Mouse (Mus musculus) left cerebral cortex, adult 2 months (tissue): ENCODE measurements around the gene Bcl3. TPM values are rescaled to one million over a fixed set of nuclear protein-coding genes. Genes with fewer than 3 reads are reported as not detected.

ENCODE experiments used
- DNase-seq, 2 experiments: peaks; one replicate each; pipeline ENCODE4 v3.0.0; 2021 to 2022; ENCODE audit warnings: low spot score in 2 of 2, mixed read lengths in 1 of 2; ENCODE audit errors: extremely low spot score in 1 of 2
- H3K27ac ChIP-seq: fragments of 200-600 bp; 2 replicates; pipeline ENCODE4 v1.8.1; 2022
- H3K4me3 ChIP-seq: fragments of 200-600 bp; 2 replicates; pipeline ENCODE4 v1.8.1; 2022
- CTCF ChIP-seq: fragments of 200-600 bp; IDR thresholded peaks from 2 replicates; pipeline ENCODE4 v1.8.1; 2022; ENCODE audit warnings: antibody characterized with exemption, mild to moderate bottlenecking, moderate library complexity
- intact Hi-C: fragments of 180-260 bp; cut with DNase I; formaldehyde crosslinking; loops from one replicate; pipeline ENCODE4 v1.15.1; 2025
- long read RNA-seq, 2 experiments: library from polyadenylated mRNA; stranded (forward); transcript quantifications; one replicate each; pipeline ENCODE4 v2.0.0; 2021; ENCODE audit warnings: borderline mapping rate in 2 of 2
- total RNA-seq, 2 experiments: library from RNA; stranded (reverse); gene quantifications; 2 replicates each; pipeline ENCODE4 v1.2.3; 2021

Bcl3 gene
- under 1 TPM; 0.56 to 0.77 TPM for total RNA-seq
- long read RNA-seq, experiment 1: 0 reads
- long read RNA-seq, experiment 2: 0 reads

GRCm38 (mm10) chr7:19822604-19823058 is at the start of gene Bcl3:
TSS of gene Bcl3 (minus strand) at chr7:19822770.
- intact Hi-C loops: no loop called here
- no peak for TF ChIP-seq CTCF
- Histone ChIP-seq H3K27ac (no peak within 1 kb of the TSS), H3K4me3 (peak within 1 kb of the TSS; percentile 22)
- DNase-seq: no peak

DNA sequence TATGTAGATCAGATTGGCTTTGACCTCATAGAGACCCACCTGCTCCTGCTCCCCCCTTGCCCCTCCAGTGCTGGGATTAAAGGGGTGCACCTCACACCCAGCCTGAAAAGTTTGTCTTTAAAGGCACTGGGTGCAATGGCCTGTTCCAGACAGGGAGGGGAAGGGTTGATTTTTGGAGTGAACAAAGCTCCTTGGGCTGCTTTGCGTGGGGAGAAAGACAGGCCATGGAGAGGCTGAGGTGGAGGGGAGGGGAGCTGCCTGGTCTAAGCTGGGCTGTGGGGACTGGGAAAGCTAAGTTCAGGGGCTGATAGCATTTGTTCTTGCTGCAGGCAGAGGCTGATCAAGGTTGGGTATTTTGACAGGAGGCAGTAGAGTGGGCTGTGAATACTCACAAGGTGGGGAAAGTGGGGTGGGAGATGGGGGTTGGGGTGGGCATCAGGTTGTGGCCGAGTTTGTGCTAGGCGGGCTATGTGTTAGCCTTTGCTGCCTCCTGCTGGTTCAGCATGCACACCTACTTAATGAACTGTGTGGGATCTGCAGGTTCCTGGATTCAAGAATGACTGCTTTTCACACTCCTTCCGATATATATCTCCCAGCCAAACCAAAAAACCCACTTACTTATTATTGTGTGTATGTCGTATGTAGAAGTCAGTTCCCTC is 49.5 kb upstream of the Bcl3 start:
- H3K27ac ChIP-seq: no peak overlapping the region
- intact Hi-C loops: no loop called here
- H3K4me3 ChIP-seq: no peak overlapping the region
- no peak for DNase-seq
- peak; percentile 50 for TF ChIP-seq CTCF

DNA sequence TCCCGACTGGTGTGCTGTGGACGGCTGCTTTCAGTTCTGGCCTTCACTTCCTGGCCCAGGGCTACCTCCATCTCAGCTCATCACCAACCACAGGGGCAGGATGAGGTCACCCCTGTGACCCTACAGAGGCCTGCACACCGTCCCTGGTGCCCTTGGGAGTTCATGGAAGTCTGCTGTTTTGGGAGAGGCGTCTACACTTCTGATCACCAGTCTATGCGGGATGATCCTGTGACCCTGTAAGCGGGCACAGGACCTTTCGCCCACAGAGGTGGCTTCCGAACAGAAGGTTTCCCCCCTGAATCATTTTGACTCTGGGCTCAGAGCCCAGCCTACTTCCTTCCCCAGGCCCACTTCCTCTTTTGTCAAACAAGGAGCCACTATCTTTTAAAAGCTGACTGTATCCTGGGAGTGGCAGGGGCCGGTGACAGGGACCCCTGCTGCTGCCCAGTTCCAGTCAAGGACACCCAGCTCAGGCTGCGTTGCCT is 48.6 kb upstream of the Bcl3 start:
- Histone ChIP-seq H3K4me3 (no peak overlapping the region), H3K27ac (no peak overlapping the region)
- no peak for TF ChIP-seq CTCF
- intact Hi-C loops: no loop called here
- DNase-seq: no peak

DNA sequence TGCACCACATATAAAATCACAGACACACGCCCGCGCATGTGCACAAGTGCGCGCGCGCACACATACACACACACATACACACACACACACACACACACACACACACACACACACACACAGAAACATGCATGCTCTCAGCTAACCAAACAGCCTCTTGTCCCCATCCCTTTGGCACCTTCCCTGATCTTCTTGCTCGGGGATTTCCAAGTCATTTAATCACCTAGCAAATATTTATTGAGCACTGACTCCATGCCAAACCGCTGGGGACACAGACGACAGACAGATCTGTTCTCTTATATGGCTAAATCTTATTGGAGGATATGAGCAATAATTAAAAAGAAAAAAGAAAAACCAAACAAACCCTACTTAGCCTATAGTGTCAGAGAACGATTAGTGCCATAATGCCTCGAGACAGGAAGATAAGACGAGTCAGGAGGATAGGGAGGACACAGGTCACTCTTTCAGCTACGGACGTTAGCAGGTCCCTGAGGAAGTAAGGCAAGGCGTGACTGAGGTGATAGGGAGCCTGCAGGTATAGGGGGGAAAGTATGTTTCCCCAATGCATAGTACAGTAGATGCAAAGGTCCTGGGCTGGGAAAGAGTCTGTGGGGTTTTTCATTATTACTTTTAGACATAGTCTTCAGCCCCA is 45.3 kb upstream of the Bcl3 start:
- Histone ChIP-seq H3K27ac (no peak overlapping the region), H3K4me3 (no peak overlapping the region)
- TF ChIP-seq CTCF: no peak
- DNase-seq: no peak
- intact Hi-C loops: no loop called here

- H3K27ac ChIP-seq: no peak overlapping the region
- no peak for DNase-seq
- H3K4me3 ChIP-seq: no peak overlapping the region
- intact Hi-C loops: no loop called here
- TF ChIP-seq CTCF: no peak
Observed at GRCm38 (mm10) chr7:19866490-19866889, 43.9 kb upstream of the Bcl3 start.

DNA sequence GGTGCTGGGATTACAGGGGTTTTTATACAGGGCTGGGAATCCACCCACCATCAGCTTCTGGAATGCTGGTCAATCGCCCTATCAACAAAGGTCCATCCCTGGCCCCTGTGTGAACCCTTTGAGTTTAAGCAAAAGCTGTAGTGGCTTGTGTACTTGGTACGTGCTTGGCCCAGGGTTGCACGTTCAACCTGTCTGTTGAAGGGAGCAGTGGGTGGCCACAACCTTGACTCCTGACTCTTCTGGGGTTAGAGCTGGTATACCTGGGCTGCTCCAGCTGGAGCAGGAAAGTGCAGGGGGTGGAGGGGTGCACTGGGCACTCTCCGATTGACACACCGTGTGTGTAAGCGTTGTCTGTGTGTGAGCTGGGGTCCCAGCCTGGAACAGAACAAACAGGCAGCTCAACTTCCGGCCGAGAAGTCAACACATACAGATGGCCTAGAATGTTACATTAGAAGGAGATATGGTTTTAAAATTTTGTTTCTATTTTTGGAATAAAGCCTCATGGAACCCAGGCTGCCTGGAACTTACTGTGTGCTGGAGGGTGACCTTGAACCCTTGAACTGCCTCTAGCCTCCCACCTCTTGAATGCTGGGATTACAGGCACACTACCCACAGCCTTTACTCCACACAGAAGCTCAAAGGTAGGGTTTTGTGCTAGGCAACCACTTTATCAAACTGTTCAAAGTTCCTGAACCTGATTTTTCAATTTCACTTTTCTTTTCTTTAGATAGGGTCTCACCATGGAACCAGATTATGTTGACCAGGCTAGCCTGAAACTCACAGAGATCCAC is 42.9 kb upstream of the Bcl3 start:
- TF ChIP-seq CTCF: no peak
- no peak for DNase-seq
- intact Hi-C loops: no loop called here
- Histone ChIP-seq H3K4me3 (no peak overlapping the region), H3K27ac (no peak overlapping the region)

GRCm38 (mm10) chr7:19864241-19864640 is 41.7 kb upstream of the Bcl3 start:
- DNase-seq: no peak
- intact Hi-C loops: no loop called here
- H3K4me3 ChIP-seq: no peak overlapping the region
- H3K27ac ChIP-seq: no peak overlapping the region
- TF ChIP-seq CTCF: no peak

DNA sequence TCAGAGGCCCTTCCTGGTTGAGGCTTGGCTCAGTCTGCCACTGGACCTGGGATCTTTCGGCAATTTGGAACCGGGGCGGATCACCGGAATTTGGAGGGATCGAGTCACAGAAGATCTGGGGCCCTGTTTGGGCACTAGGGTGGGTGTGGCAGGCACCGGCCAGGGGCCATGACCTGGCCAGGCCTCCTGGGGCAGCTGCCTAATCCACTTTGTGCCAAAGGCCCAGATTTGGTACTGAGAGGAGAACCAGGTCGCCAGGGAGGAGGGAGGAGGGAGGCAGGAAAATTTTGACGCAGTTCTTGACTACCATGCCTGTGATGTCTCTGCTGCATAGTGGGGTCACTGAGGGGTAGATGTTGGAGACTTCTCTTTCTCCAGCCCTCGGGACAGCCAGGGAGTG is 38.6 kb upstream of the Bcl3 start, which contains the start of gene Ceacam16:
Gene Ceacam16 (minus strand): TSS at position 101 of the 400 bp plus-strand sequence.
- TF ChIP-seq CTCF: no peak
- no peak within 1 kb of the TSS for H3K4me3 ChIP-seq
- H3K27ac ChIP-seq: no peak within 1 kb of the TSS
- intact Hi-C loops: no loop called here
- no peak for DNase-seq

- TF ChIP-seq CTCF: no peak
- no peak for DNase-seq
- H3K27ac ChIP-seq: no peak overlapping the region
- no peak overlapping the region for H3K4me3 ChIP-seq
- intact Hi-C loops: no loop called here
Observed at GRCm38 (mm10) chr7:19859740-19860139, 37.2 kb upstream of the Bcl3 start.

- no peak for TF ChIP-seq CTCF
- intact Hi-C loops: no loop called here
- no peak for DNase-seq
- Histone ChIP-seq H3K27ac (no peak overlapping the region), H3K4me3 (no peak overlapping the region)
Observed at GRCm38 (mm10) chr7:19856283-19856682, 33.7 kb upstream of the Bcl3 start.

- no peak for TF ChIP-seq CTCF
- intact Hi-C loops: no loop called here
- Histone ChIP-seq H3K4me3 (no peak overlapping the region), H3K27ac (no peak overlapping the region)
- DNase-seq: no peak
Observed at GRCm38 (mm10) chr7:19855663-19856062, 33.1 kb upstream of the Bcl3 start.

GRCm38 (mm10) chr7:19853526-19853925 is 31.0 kb upstream of the Bcl3 start:
- no peak overlapping the region for H3K4me3 ChIP-seq
- no peak overlapping the region for H3K27ac ChIP-seq
- no peak for TF ChIP-seq CTCF
- intact Hi-C loops: no loop called here
- DNase-seq: no peak
